15 mouse cellular contexts compared by ENCODE assay signal in genomic region chr1:87313843-87314570, GRCm38 (mm10). TPM values are rescaled to one million over a fixed set of nuclear protein-coding genes. Genes with fewer than 3 reads are reported as not detected.
"Had no signal": no experiment of that assay in that cellular context is flagged by ENCODE, and none has a peak within 500 bp of the region (broad histone marks: within the 10 kb centered on the region; RNA-seq: fewer than 3 reads in every experiment).

No protein-coding gene starts in this region.

- H3K4me3 ChIP-seq: kidney, embryonic 15.5 days; left cerebral cortex, adult 2 months; liver, embryonic 13.5 days had no signal

- H3K36me3 ChIP-seq: kidney, embryonic 15.5 days; liver, embryonic 13.5 days had no signal

- H3K9me3 ChIP-seq: kidney, embryonic 15.5 days; liver, embryonic 13.5 days had no signal

- H3K27ac ChIP-seq: kidney, embryonic 15.5 days; left cerebral cortex, adult 2 months; liver, embryonic 13.5 days had no signal

- H3K27me3 ChIP-seq: kidney, embryonic 15.5 days; liver, embryonic 13.5 days had no signal

- H3K9ac ChIP-seq: kidney, embryonic 15.5 days; liver, embryonic 13.5 days had no signal

- DNase-seq: kidney, postnatal 10 days; kidney, postnatal 36 days; layer of hippocampus, postnatal 36 days; liver, embryonic 13.5 days; lung, adult 2 months; lung, postnatal 14 days; lung, postnatal 4 days; midbrain, embryonic 14.5 days; thymus, adult 18-20 months; thymus, postnatal 25 days had no signal

RNA-seq across cellular contexts. Expression of gene Efhd1, which starts 49.8 kb away (rescaled TPM):
- total RNA-seq: liver, adult 2 months; megakaryocyte progenitor cell, adult 5-6 weeks; megakaryocyte-erythroid progenitor cell, adult 5-6 weeks had no signal
